Mouse (Mus musculus) liver, embryonic 14.5 days (tissue): ENCODE measurements at regions not wholly inside any gene's neighbourhood (a gene's known extent, or its start where the extent isn't known, plus 50 kb on each side); places are given as distances from the start of the nearest gene placed in this dataset.

Source experiments
- ATAC-seq: fragments of 200-750 bp; cut with Nextera tagmentation; 2 replicates; pipeline ENCODE4 v1.8.0; 2017; ENCODE audit warnings: moderate number of reproducible peaks, mild to moderate bottlenecking, moderate library complexity; ENCODE audit not compliant: insufficient read depth
- DNase-seq, 3 experiments: peaks; one replicate each; pipeline ENCODE4 v3.0.0-alpha.2; 2012 to 2013; ENCODE audit warnings: low read depth in 3 of 3, low spot score in 3 of 3
- H3K27ac ChIP-seq: fragments of 300-500 bp; sonication (generic); 2 replicates; pipeline ENCODE4 v1.5.1; 2014; ENCODE audit warnings: moderate library complexity, mild to moderate bottlenecking, control low read depth, inconsistent platforms
- H3K27me3 ChIP-seq: fragments of 300-500 bp; sonication (generic); 2 replicates; pipeline ENCODE4 v1.6.1; 2014; ENCODE audit warnings: mild to moderate bottlenecking, low read length, moderate library complexity; ENCODE audit not compliant: control insufficient read depth, insufficient read depth
- H3K36me3 ChIP-seq: fragments of 300-500 bp; sonication (generic); replicated peaks from 2 replicates; pipeline ENCODE4 v1.6.1; 2014; ENCODE audit warnings: low read depth; ENCODE audit not compliant: control insufficient read depth, insufficient read depth
- H3K4me1 ChIP-seq, 2 experiments: fragments of 200-500 bp in 1 of 2; fragments of 300-500 bp in 1 of 2; sonication (generic) in 1 of 2; replicated peaks; 2 replicates each; pipeline ENCODE4 v1.6.1; 2012 to 2014; ENCODE audit warnings: antibody characterized with exemption in 1 of 2, inconsistent platforms in 1 of 2, low read length in 1 of 2; ENCODE audit not compliant: control insufficient read depth in 2 of 2, insufficient read depth in 2 of 2
- H3K4me2 ChIP-seq: fragments of 300-500 bp; sonication (generic); 2 replicates; pipeline ENCODE4 v1.6.1; 2014; ENCODE audit warnings: low read depth, mild to moderate bottlenecking, control low read depth, moderate library complexity
- H3K4me3 ChIP-seq, 2 experiments: fragments of 200-500 bp in 1 of 2; fragments of 300-500 bp in 1 of 2; sonication (generic) in 1 of 2; 2 replicates each; pipeline ENCODE4 v1.5.1; 2012 to 2014; ENCODE audit warnings: low read depth in 2 of 2, low read length in 2 of 2, mild to moderate bottlenecking in 2 of 2, control low read depth in 1 of 2, inconsistent platforms in 1 of 2, moderate library complexity in 1 of 2; ENCODE audit not compliant: insufficient read depth in 1 of 2
- H3K9ac ChIP-seq: fragments of 300-500 bp; sonication (generic); replicated peaks from 2 replicates; pipeline ENCODE4 v1.6.1; 2014; ENCODE audit warnings: mild to moderate bottlenecking, control low read depth, moderate library complexity
- H3K9me3 ChIP-seq: fragments of 300-500 bp; sonication (generic); 2 replicates; pipeline ENCODE4 v1.6.1; 2016; ENCODE audit warnings: low read length, mixed read lengths; ENCODE audit not compliant: control insufficient read depth
- CTCF ChIP-seq: IDR thresholded peaks from 2 replicates; pipeline ENCODE4 v1.5.1; 2016; ENCODE audit warnings: antibody characterized with exemption, low read depth, control low read depth
- EP300 ChIP-seq: IDR thresholded peaks from 2 replicates; pipeline ENCODE4 v1.6.1; 2016; ENCODE audit warnings: antibody characterized with exemption, low read depth
- whole genome bisulfite sequencing: fragments of 180-500 bp; shearing (Covaris S2); extraction: QIAGEN DNeasy Blood & Tissue Kit; methylation state at CpG from one replicate; pipeline ENCODE4 v1.1.7; 2014; ENCODE audit not compliant: insufficient replicate concordance; 5-methylcytosine and 5-hydroxymethylcytosine counted together

DNA sequence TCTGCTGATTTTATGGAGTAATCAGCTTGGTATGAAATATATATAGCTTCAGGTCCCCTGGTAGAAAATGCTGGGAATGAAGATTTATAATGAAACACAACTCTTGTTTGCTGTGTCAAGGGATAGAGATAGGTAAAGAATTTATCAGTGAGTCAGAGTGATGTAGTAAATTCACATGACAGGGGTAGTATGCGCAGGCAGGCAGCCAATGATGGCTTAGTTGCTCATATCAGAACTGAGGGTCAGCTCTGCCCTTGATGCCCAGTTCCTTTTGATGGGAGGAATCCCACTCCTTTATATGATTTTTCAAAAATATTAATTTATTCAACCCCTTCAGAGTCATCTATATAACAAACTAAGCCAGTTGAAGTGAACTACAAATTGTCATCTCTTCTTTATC, 729.6 kb upstream of the Sel1l start:
- no peak overlapping the region for H3K4me2 ChIP-seq
- DNase-seq (no peak), ATAC-seq (no peak)
- H3K9ac ChIP-seq = no peak overlapping the region
- no peaks in the 10 kb centered on the region for H3K9me3 ChIP-seq
- H3K27me3 ChIP-seq = no peaks in the 10 kb centered on the region
- H3K27ac ChIP-seq = no peak overlapping the region
- WGBS = 65% methylated on average over 1 of the region's 1 CpGs
- no peaks in the 10 kb centered on the region for H3K36me3 ChIP-seq
- H3K4me3 ChIP-seq = no peak overlapping the region
- TF ChIP-seq CTCF = no peak
- no peak for TF ChIP-seq EP300
- H3K4me1 ChIP-seq = no peaks in the 10 kb centered on the region
